Mouse (Mus musculus): ENCODE measurements around the gene Rnf130.

- no peak for TF ChIP-seq UBTF (IDR thresholded peaks at IDR 0.05; ENCODE audit: low read depth, low read length)
- TF ChIP-seq IRF4 (IDR thresholded peaks at IDR 0.05; ENCODE audit: low read depth, low read length), result no peak
- TF ChIP-seq CHD1 (IDR thresholded peaks at IDR 0.05; ENCODE audit: low read depth, low read length), result no peak
- no peak for TF ChIP-seq MAX (IDR thresholded peaks at IDR 0.05; ENCODE audit: low read length)
- no peak for TF ChIP-seq TCF12 (IDR thresholded peaks at IDR 0.05; ENCODE audit: low read depth, low read length)
- TF ChIP-seq CTCF (conservative IDR thresholded peaks at IDR 0.05 in 1 of 2, IDR thresholded peaks at IDR 0.05 in 1 of 2; ENCODE audit: low read depth in 2 of 2, low read length in 2 of 2), result no peak
- TF ChIP-seq POLR2A (IDR thresholded peaks at IDR 0.05; ENCODE audit: low read depth, low read length), result no peak
These were observed 80.1 kb downstream of the Rnf130 start for GRCm38 (mm10) chr11:50105237-50105636.
